Mouse (Mus musculus): ENCODE data around the gene Nfib. TPM values are rescaled to one million over a fixed set of nuclear protein-coding genes. Genes with fewer than 3 reads are reported as not detected.

Gene Nfib
- polyA plus RNA-seq, 1 experiment from 2014 or later = 52.1 TPM

- Histone ChIP-seq H3K9me3 (ENCODE audit: low read length) (no peaks in the 10 kb centered on the region), H3K4me1 (ENCODE audit: insufficient read depth, low read depth, low read length) (0 out of 2 replicates have a peak, but pooled peaks cover 6% of the 10 kb centered on the region), H3K36me3 (ENCODE audit: insufficient read depth, low read length) (no peaks in the 10 kb centered on the region), H3K4me2 (replicated peaks; ENCODE audit: low read depth, low read length) (no peak overlapping the region), H3K27me3 (replicated peaks; ENCODE audit: insufficient read depth, low read length) (no peaks in the 10 kb centered on the region), H3K27ac (ENCODE audit: low read length) (no peak overlapping the region), H3K4me3 (ENCODE audit: low read depth, low read length) (no peak overlapping the region), H3K9ac (replicated peaks; ENCODE audit: low read depth) (no peak overlapping the region)
- 15% methylated on average over 3 of the region's 3 CpGs for WGBS
- no peak for TF ChIP-seq EP300 (IDR thresholded peaks at IDR 0.05)
- no peak for TF ChIP-seq CTCF (IDR thresholded peaks at IDR 0.05)
- ATAC-seq (peak; percentile 47; the same call in 1 of the 2 replicates), DNase-seq (ENCODE audit: low spot score) (no peak)
Observed at GRCm38 (mm10) chr4:82692009-82692326, 13.6 kb downstream of the Nfib start.

GRCm38 (mm10) chr4:82691126-82692008, 14.2 kb downstream of the Nfib start:
- DNase-seq (ENCODE audit: low spot score) (peak; percentile 58), ATAC-seq (peak; percentile 94)
- H3K27me3 ChIP-seq (replicated peaks; ENCODE audit: insufficient read depth, low read length) = no peaks in the 10 kb centered on the region
- 0 out of 2 replicates have a peak, but pooled peaks cover 6% of the 10 kb centered on the region for H3K4me1 ChIP-seq (ENCODE audit: insufficient read depth, low read depth, low read length)
- no peak overlapping the region for H3K4me3 ChIP-seq (ENCODE audit: low read depth, low read length)
- no peaks in the 10 kb centered on the region for H3K9me3 ChIP-seq (ENCODE audit: low read length)
- TF ChIP-seq EP300 (IDR thresholded peaks at IDR 0.05) (no peak), CTCF (IDR thresholded peaks at IDR 0.05) (no peak)
- H3K27ac ChIP-seq (ENCODE audit: low read length) = no peak overlapping the region
- no peak overlapping the region for H3K9ac ChIP-seq (replicated peaks; ENCODE audit: low read depth)
- WGBS = 38% methylated on average over 4 of the region's 4 CpGs
- no peak overlapping the region for H3K4me2 ChIP-seq (replicated peaks; ENCODE audit: low read depth, low read length)
- no peaks in the 10 kb centered on the region for H3K36me3 ChIP-seq (ENCODE audit: insufficient read depth, low read length)

- Histone ChIP-seq H3K27ac (ENCODE audit: low read length) (no peak overlapping the region), H3K4me2 (replicated peaks; ENCODE audit: low read depth, low read length) (no peak overlapping the region), H3K9me3 (ENCODE audit: low read length) (no peaks in the 10 kb centered on the region), H3K36me3 (ENCODE audit: insufficient read depth, low read length) (no peaks in the 10 kb centered on the region), H3K4me3 (ENCODE audit: low read depth, low read length) (no peak overlapping the region), H3K27me3 (replicated peaks; ENCODE audit: insufficient read depth, low read length) (no peaks in the 10 kb centered on the region), H3K4me1 (ENCODE audit: insufficient read depth, low read depth, low read length) (0 out of 2 replicates have a peak, but pooled peaks cover 6% of the 10 kb centered on the region), H3K9ac (replicated peaks; ENCODE audit: low read depth) (no peak overlapping the region)
- DNase-seq (ENCODE audit: low spot score) (peak; percentile 27), ATAC-seq (no peak)
- 33% methylated on average over 7 of the region's 7 CpGs for WGBS
- TF ChIP-seq EP300 (IDR thresholded peaks at IDR 0.05) = no peak
Observed at GRCm38 (mm10) chr4:82690267-82690666, 15.3 kb downstream of the Nfib start.

- H3K27me3 ChIP-seq (replicated peaks; ENCODE audit: insufficient read depth, low read length) = no peaks in the 10 kb centered on the region
- TF ChIP-seq CTCF (IDR thresholded peaks at IDR 0.05) (no peak), EP300 (IDR thresholded peaks at IDR 0.05) (no peak)
- H3K27ac ChIP-seq (ENCODE audit: low read length) = no peak overlapping the region
- H3K9me3 ChIP-seq (ENCODE audit: low read length) = no peaks in the 10 kb centered on the region
- WGBS = 90% methylated on average over 6 of the region's 6 CpGs
- H3K4me3 ChIP-seq (ENCODE audit: low read depth, low read length) = no peak overlapping the region
- no peak for ATAC-seq
- H3K36me3 ChIP-seq (ENCODE audit: insufficient read depth, low read length) = no peaks in the 10 kb centered on the region
- H3K4me1 ChIP-seq (ENCODE audit: insufficient read depth, low read depth, low read length) = peaks cover 2% of the 10 kb centered on the region; the same call in 1 of the 2 replicates
- no peak overlapping the region for H3K4me2 ChIP-seq (replicated peaks; ENCODE audit: low read depth, low read length)
- no peak for DNase-seq (ENCODE audit: low spot score)
- no peak overlapping the region for H3K9ac ChIP-seq (replicated peaks; ENCODE audit: low read depth)
Observed at GRCm38 (mm10) chr4:82686037-82686436, 19.5 kb downstream of the Nfib start.

- TF ChIP-seq CTCF (IDR thresholded peaks at IDR 0.05) = no peak
- no peak for TF ChIP-seq EP300 (IDR thresholded peaks at IDR 0.05)
- H3K4me2 ChIP-seq (replicated peaks; ENCODE audit: low read depth, low read length) = peak overlapping the region; percentile 6; the same call in 1 of the 2 replicates
- no peak overlapping the region for H3K27ac ChIP-seq (ENCODE audit: low read length)
- H3K9ac ChIP-seq (replicated peaks; ENCODE audit: low read depth) = no peak overlapping the region
- no peaks in the 10 kb centered on the region for H3K27me3 ChIP-seq (replicated peaks; ENCODE audit: insufficient read depth, low read length)
- no peaks in the 10 kb centered on the region; the same call in 1 of the 2 replicates for H3K4me1 ChIP-seq (ENCODE audit: insufficient read depth, low read depth, low read length)
- no peaks in the 10 kb centered on the region for H3K9me3 ChIP-seq (ENCODE audit: low read length)
- WGBS = 40% methylated on average over 12 of the region's 12 CpGs
- DNase-seq (ENCODE audit: low spot score) (peak; percentile 53), ATAC-seq (peak; percentile 47)
- no peaks in the 10 kb centered on the region for H3K36me3 ChIP-seq (ENCODE audit: insufficient read depth, low read length)
- no peak overlapping the region for H3K4me3 ChIP-seq (ENCODE audit: low read depth, low read length)
Observed at GRCm38 (mm10) chr4:82684088-82684715, 21.3 kb downstream of the Nfib start.

- Histone ChIP-seq H3K4me2 (replicated peaks; ENCODE audit: low read depth, low read length) (no peak overlapping the region), H3K9me3 (ENCODE audit: low read length) (no peaks in the 10 kb centered on the region), H3K4me1 (ENCODE audit: insufficient read depth, low read depth, low read length) (no peaks in the 10 kb centered on the region; the same call in 1 of the 2 replicates), H3K4me3 (ENCODE audit: low read depth, low read length) (no peak overlapping the region), H3K9ac (replicated peaks; ENCODE audit: low read depth) (no peak overlapping the region), H3K27me3 (replicated peaks; ENCODE audit: insufficient read depth, low read length) (no peaks in the 10 kb centered on the region), H3K36me3 (ENCODE audit: insufficient read depth, low read length) (no peaks in the 10 kb centered on the region), H3K27ac (ENCODE audit: low read length) (no peak overlapping the region)
- ATAC-seq = no peak
- 77% methylated on average over 6 of the region's 6 CpGs for WGBS
- DNase-seq (ENCODE audit: low spot score) = no peak
- TF ChIP-seq EP300 (IDR thresholded peaks at IDR 0.05) (no peak), CTCF (IDR thresholded peaks at IDR 0.05) (no peak)
Observed at GRCm38 (mm10) chr4:82683583-82683982, 22.0 kb downstream of the Nfib start.

Data from lung, postnatal 0 days (tissue).